Mouse (Mus musculus): ENCODE measurements around the gene Cacna1d. TPM values are rescaled to one million over a fixed set of nuclear protein-coding genes. Genes with fewer than 3 reads are reported as not detected.

The Cacna1d gene
- polyA plus RNA-seq, 1 experiment: 3.2 TPM

DNA sequence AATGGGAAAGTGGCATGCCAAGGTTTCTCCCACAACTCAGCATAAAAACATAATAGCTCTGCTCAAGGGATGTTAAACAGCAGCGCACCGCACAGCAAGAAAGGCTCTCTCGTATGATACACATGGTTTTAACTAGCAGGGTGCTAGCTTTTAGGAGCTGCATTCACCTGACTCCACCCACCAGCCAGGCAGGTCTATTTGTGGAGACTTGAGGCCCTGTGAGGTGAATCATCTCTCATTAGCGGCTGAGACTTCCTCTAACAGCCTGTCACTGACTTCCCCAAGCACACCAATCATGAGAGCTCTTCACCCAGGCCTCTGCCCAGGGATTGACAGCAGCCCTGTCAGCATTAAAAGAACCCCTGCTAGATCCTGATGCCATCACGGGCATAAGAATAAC lies 295.0 kb downstream of the Cacna1d start:
- H3K27ac ChIP-seq (ENCODE audit: insufficient read depth, low read length): no peak overlapping the region
- DNase-seq (ENCODE audit: low read depth in 1 of 2, low spot score in 2 of 2): peak; percentile 54 to 77
- no peak overlapping the region for H3K4me3 ChIP-seq (ENCODE audit: extremely low read depth, insufficient read depth, insufficient read length)
- H3K4me1 ChIP-seq (ENCODE audit: control insufficient read depth, insufficient read depth, insufficient read length): peaks cover 2% of the 10 kb centered on the region; the same call in 1 of the 2 replicates
- no peak for TF ChIP-seq POLR2A (IDR thresholded peaks at IDR 0.05; ENCODE audit: low read depth, low read length)
- TF ChIP-seq CTCF (IDR thresholded peaks at IDR 0.05; ENCODE audit: extremely low read depth, insufficient read depth, insufficient read length, insufficient replicate concordance): no peak
- H3K27me3 ChIP-seq (ENCODE audit: control insufficient read depth, insufficient read depth, low read length): no peaks in the 10 kb centered on the region
- 14% methylated on average over 5 of the region's 5 CpGs for WGBS
- no peaks in the 10 kb centered on the region for H3K36me3 ChIP-seq (ENCODE audit: control insufficient read depth, insufficient read depth, low read length)

- Histone ChIP-seq H3K36me3 (ENCODE audit: control insufficient read depth, insufficient read depth, low read length) (no peaks in the 10 kb centered on the region), H3K4me1 (ENCODE audit: control insufficient read depth, insufficient read depth, insufficient read length) (peaks cover 4% of the 10 kb centered on the region; the same call in 1 of the 2 replicates), H3K4me3 (ENCODE audit: extremely low read depth, insufficient read depth, insufficient read length) (no peak overlapping the region), H3K27ac (ENCODE audit: insufficient read depth, low read length) (peak overlapping the region; percentile 29; the same call in 1 of the 2 replicates), H3K27me3 (ENCODE audit: control insufficient read depth, insufficient read depth, low read length) (no peaks in the 10 kb centered on the region)
- no peak for TF ChIP-seq CTCF (IDR thresholded peaks at IDR 0.05; ENCODE audit: extremely low read depth, insufficient read depth, insufficient read length, insufficient replicate concordance)
- no peak for DNase-seq (ENCODE audit: low read depth in 1 of 2, low spot score in 2 of 2)
- 68% methylated on average over 5 of the region's 5 CpGs for WGBS
Measured at GRCm38 (mm10) chr14:30190308-30190971, 300.8 kb downstream of the Cacna1d start.

DNA sequence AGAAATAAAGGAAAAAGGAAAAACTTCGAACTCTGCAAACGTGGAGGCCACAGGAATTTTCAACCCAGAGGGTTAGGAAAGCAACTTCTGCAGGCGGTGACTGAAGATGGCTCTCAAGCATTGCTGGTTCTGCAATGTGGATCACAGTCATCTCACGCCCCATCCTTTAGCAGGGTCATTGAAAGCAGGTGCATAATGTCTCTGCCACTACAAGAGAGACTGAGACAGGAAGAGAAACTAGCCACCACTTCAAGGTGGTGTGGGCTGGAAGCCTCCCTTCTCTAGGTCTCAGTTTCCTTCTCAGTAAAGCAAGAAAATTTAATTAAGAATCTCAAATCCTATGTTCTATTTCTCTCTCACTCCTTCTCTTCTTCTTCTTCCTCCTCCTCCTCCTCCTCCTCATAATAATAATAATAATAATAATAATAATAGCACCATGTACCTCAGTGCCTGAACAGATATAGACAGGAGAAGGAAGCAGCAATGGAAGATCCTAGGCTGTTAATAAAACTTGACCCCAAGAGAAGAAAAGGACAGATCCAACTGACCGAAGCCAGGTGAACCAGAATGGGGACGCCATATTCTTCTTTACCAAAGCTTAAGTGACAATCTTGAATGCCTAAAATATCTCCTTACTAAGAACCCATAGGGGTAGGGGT lies 305.5 kb downstream of the Cacna1d start:
- Histone ChIP-seq H3K36me3 (ENCODE audit: control insufficient read depth, insufficient read depth, low read length) (no peaks in the 10 kb centered on the region), H3K4me3 (ENCODE audit: extremely low read depth, insufficient read depth, insufficient read length) (no peak overlapping the region), H3K27me3 (ENCODE audit: control insufficient read depth, insufficient read depth, low read length) (no peaks in the 10 kb centered on the region), H3K27ac (ENCODE audit: insufficient read depth, low read length) (peak overlapping the region; percentile 20; the same call in 1 of the 2 replicates), H3K4me1 (ENCODE audit: control insufficient read depth, insufficient read depth, insufficient read length) (peaks cover 17% of the 10 kb centered on the region; the same call in 1 of the 2 replicates)
- no peak for TF ChIP-seq POLR2A (IDR thresholded peaks at IDR 0.05; ENCODE audit: low read depth, low read length)
- 0 out of 2 replicates have a peak, but pooled peaks have one; percentile 0 for TF ChIP-seq CTCF (IDR thresholded peaks at IDR 0.05; ENCODE audit: extremely low read depth, insufficient read depth, insufficient read length, insufficient replicate concordance)
- WGBS: 65% methylated on average over 6 of the region's 6 CpGs
- peak in 1 of 2 experiments; percentile 11 for DNase-seq (ENCODE audit: low read depth in 1 of 2, low spot score in 2 of 2)

DNA sequence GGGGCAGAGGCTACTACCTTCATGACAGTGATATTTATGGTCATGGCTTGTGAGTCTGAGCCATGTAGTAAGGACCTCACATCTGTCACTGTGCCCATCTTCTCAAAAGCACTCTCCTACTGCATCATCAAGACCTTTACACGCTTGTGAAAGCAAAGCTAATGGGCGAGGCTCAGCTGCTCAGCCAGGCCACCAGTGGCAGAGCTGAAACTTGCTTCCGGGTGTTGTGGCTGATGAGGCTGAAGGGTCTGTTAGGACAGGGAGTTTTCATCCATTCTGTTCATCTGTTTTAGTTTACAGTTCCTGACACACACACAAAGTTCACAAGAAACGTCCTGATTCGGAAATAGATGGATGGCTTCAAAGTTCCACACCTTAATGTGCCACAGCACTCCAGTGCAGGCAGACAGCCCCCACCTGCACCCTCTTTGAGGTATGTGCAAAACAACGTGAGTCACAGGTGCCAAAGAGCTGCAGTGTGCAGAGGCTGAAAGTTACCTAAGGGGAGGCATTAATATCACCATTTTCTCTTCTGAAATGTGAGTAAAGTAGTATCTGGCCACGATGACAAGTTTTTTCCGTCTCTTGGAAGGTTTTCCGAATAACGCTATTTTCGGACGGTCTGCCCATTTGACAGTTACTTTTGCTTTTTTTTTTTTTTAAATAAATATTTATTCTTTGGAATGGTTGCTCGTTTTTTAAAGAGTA lies 306.7 kb downstream of the Cacna1d start:
- Histone ChIP-seq H3K4me3 (ENCODE audit: extremely low read depth, insufficient read depth, insufficient read length) (no peak overlapping the region), H3K4me1 (ENCODE audit: control insufficient read depth, insufficient read depth, insufficient read length) (peaks cover 15% of the 10 kb centered on the region; the same call in 1 of the 2 replicates), H3K27ac (ENCODE audit: insufficient read depth, low read length) (peak overlapping the region; percentile 83), H3K36me3 (ENCODE audit: control insufficient read depth, insufficient read depth, low read length) (no peaks in the 10 kb centered on the region), H3K27me3 (ENCODE audit: control insufficient read depth, insufficient read depth, low read length) (no peaks in the 10 kb centered on the region)
- TF ChIP-seq CTCF (IDR thresholded peaks at IDR 0.05; ENCODE audit: extremely low read depth, insufficient read depth, insufficient read length, insufficient replicate concordance) (no peak), POLR2A (IDR thresholded peaks at IDR 0.05; ENCODE audit: low read depth, low read length) (no peak)
- DNase-seq (ENCODE audit: low read depth in 1 of 2, low spot score in 2 of 2): no peak
- 64% methylated on average over 13 of the region's 13 CpGs for WGBS

DNA sequence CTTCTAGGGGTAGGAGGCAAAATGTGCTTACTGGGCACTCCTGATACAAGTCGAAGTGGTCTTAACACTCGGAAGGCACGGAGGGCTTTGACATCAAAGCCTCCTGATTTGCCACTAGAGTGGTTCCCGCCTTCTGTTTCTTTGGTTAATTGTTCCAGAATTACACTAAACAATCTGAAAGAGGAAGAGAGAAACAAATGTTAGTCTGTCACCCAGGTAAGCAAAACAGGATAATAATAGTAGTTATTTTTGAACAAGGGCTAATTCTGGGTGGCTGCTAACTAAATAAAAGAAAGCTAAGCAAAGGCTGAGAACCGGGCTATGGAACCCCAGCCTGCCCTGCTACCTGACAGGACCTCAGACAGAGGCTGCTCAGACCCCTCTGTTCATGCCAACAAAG lies 307.2 kb downstream of the Cacna1d start:
- Histone ChIP-seq H3K27me3 (ENCODE audit: control insufficient read depth, insufficient read depth, low read length) (no peaks in the 10 kb centered on the region), H3K36me3 (ENCODE audit: control insufficient read depth, insufficient read depth, low read length) (no peaks in the 10 kb centered on the region), H3K4me3 (ENCODE audit: extremely low read depth, insufficient read depth, insufficient read length) (no peak overlapping the region), H3K4me1 (ENCODE audit: control insufficient read depth, insufficient read depth, insufficient read length) (peaks cover 15% of the 10 kb centered on the region; the same call in 1 of the 2 replicates), H3K27ac (ENCODE audit: insufficient read depth, low read length) (peak overlapping the region; percentile 83)
- no peak for TF ChIP-seq POLR2A (IDR thresholded peaks at IDR 0.05; ENCODE audit: low read depth, low read length)
- TF ChIP-seq CTCF (IDR thresholded peaks at IDR 0.05; ENCODE audit: extremely low read depth, insufficient read depth, insufficient read length, insufficient replicate concordance): no peak
- 47% methylated on average over 5 of the region's 5 CpGs for WGBS
- peak in 1 of 2 experiments; percentile 7 for DNase-seq (ENCODE audit: low read depth in 1 of 2, low spot score in 2 of 2)

DNA sequence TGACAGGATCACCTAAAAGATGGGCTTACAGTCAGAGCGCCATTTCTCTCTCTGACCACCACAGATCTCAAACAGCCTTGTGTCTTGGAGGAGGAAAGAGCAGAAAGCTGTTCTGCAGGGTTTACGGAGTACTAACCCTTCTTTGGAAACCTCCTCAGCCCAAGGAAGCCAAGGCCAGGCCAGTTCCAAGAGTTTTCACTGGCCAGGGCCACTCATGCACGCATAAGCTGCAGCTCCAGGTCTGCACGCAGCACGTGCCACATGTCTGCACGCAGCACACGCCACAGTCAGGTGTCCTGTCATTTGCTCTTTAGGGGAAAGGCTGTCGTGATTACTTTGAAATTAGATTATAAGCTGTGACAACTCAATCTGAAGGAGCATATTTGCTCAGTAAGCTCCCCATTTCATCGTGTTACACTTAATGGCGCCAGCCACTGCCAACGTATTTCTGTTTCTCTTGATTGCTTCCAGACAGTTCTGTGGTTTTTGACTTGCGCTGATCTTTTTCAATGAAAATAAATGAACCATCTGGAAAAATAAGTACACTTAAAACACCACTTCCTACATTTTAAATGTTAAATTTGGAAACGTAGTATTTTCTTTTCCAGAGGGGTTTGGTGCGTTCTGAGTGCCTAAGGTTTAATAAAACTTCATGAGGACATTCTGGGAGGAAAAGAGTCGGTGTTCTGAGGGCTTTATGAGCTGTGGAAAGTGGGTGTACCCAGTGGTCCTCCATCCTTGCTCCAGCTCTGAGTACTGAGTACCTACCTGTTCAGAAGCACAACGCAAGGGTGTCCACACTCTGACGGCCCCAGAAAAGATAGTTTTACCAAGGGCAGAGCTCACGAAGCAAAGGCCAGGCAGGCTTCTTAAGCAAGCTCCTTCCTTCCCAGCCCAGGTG lies 308.4 kb downstream of the Cacna1d start:
- peak overlapping the region; percentile 79 for H3K27ac ChIP-seq (ENCODE audit: insufficient read depth, low read length)
- no peak for TF ChIP-seq POLR2A (IDR thresholded peaks at IDR 0.05; ENCODE audit: low read depth, low read length)
- TF ChIP-seq CTCF (IDR thresholded peaks at IDR 0.05; ENCODE audit: extremely low read depth, insufficient read depth, insufficient read length, insufficient replicate concordance): no peak
- WGBS: 55% methylated on average over 18 of the region's 18 CpGs

More for the DNA sequence above, 308.4 kb downstream of the Cacna1d start:
- Histone ChIP-seq H3K4me3 (ENCODE audit: extremely low read depth, insufficient read depth, insufficient read length) (no peak overlapping the region), H3K27me3 (ENCODE audit: control insufficient read depth, insufficient read depth, low read length) (no peaks in the 10 kb centered on the region), H3K4me1 (ENCODE audit: control insufficient read depth, insufficient read depth, insufficient read length) (peaks cover 15% of the 10 kb centered on the region; the same call in 1 of the 2 replicates), H3K36me3 (ENCODE audit: control insufficient read depth, insufficient read depth, low read length) (no peaks in the 10 kb centered on the region)
- DNase-seq (ENCODE audit: low read depth in 1 of 2, low spot score in 2 of 2): no peak
